Mouse (Mus musculus): ENCODE data around the gene Capn12. TPM values are rescaled to one million over a fixed set of nuclear protein-coding genes. Genes with fewer than 3 reads are reported as not detected.

The Capn12 gene
- polyA plus RNA-seq, 1 experiment, result not detected

- peaks cover 16% of the 10 kb centered on the region for H3K4me1 ChIP-seq (ENCODE audit: control insufficient read depth, insufficient read depth, low read length)
Observed at GRCm38 (mm10) chr7:28939418-28940183, 58.4 kb downstream of the Capn12 start.

GRCm38 (mm10) chr7:28941129-28941528, 59.9 kb downstream of the Capn12 start:
- peaks cover 28% of the 10 kb centered on the region for H3K4me1 ChIP-seq (ENCODE audit: control insufficient read depth, insufficient read depth, low read length)
- no peak for TF ChIP-seq CTCF (IDR thresholded peaks at IDR 0.05; ENCODE audit: low read depth, low read length)
- TF ChIP-seq POLR2A (IDR thresholded peaks at IDR 0.05; ENCODE audit: borderline replicate concordance, low read depth, low read length), result no peak
- H3K27ac ChIP-seq (ENCODE audit: insufficient read depth, low read depth, low read length), result no peak overlapping the region
- no peak overlapping the region for H3K4me3 ChIP-seq (ENCODE audit: insufficient read depth, low read length)

More at GRCm38 (mm10) chr7:28939418-28940183, 58.4 kb downstream of the Capn12 start:
- no peak for TF ChIP-seq CTCF (IDR thresholded peaks at IDR 0.05; ENCODE audit: low read depth, low read length)
- TF ChIP-seq POLR2A (IDR thresholded peaks at IDR 0.05; ENCODE audit: borderline replicate concordance, low read depth, low read length), result no peak
- Histone ChIP-seq H3K4me3 (ENCODE audit: insufficient read depth, low read length) (no peak overlapping the region), H3K27ac (ENCODE audit: insufficient read depth, low read depth, low read length) (no peak overlapping the region)

- TF ChIP-seq CTCF (IDR thresholded peaks at IDR 0.05; ENCODE audit: low read depth, low read length) (no peak), POLR2A (IDR thresholded peaks at IDR 0.05; ENCODE audit: borderline replicate concordance, low read depth, low read length) (no peak)
- Histone ChIP-seq H3K4me3 (ENCODE audit: insufficient read depth, low read length) (no peak overlapping the region), H3K4me1 (ENCODE audit: control insufficient read depth, insufficient read depth, low read length) (peaks cover 32% of the 10 kb centered on the region), H3K27ac (ENCODE audit: insufficient read depth, low read depth, low read length) (no peak overlapping the region)
Observed at GRCm38 (mm10) chr7:28941542-28941941, 60.3 kb downstream of the Capn12 start.

Other genes starting within 250 kb of the Capn12 start
- gene Fbxo27, start 188.6 kb upstream of the Capn12 start, polyA plus RNA-seq (2012; ENCODE audit: insufficient read depth, insufficient read length, missing spikeins), result not detected in 2 replicates
- gene Fbxo17, start 164.6 kb upstream of the Capn12 start, polyA plus RNA-seq (2012; ENCODE audit: insufficient read depth, insufficient read length, missing spikeins), result 0.47 and 0.92 TPM in 2 replicates
- gene Mrps12, start 139.6 kb upstream of the Capn12 start, polyA plus RNA-seq (2012; ENCODE audit: insufficient read depth, insufficient read length, missing spikeins), result 39.5 and 50.6 TPM in 2 replicates
- 7.2 and 8.2 TPM in 2 replicates for gene Sars2, start 139.4 kb upstream of the Capn12 start, polyA plus RNA-seq (2012; ENCODE audit: insufficient read depth, insufficient read length, missing spikeins)
- not detected in 2 replicates for gene Ccer2, start 125.2 kb upstream of the Capn12 start, polyA plus RNA-seq (2012; ENCODE audit: insufficient read depth, insufficient read length, missing spikeins)
- 190 and 192 TPM in 2 replicates for gene Sirt2, start 114.7 kb upstream of the Capn12 start, polyA plus RNA-seq (2012; ENCODE audit: insufficient read depth, insufficient read length, missing spikeins)
- 32.1 and 33.4 TPM in 2 replicates for gene Nfkbib, start 113.9 kb upstream of the Capn12 start, polyA plus RNA-seq (2012; ENCODE audit: insufficient read depth, insufficient read length, missing spikeins)
- gene Rinl, start 92.5 kb upstream of the Capn12 start, polyA plus RNA-seq (2012; ENCODE audit: insufficient read depth, insufficient read length, missing spikeins), result 33.3 and 36.4 TPM in 2 replicates
- 252 and 256 TPM in 2 replicates for gene Hnrnpl, start 72.9 kb upstream of the Capn12 start, polyA plus RNA-seq (2012; ENCODE audit: insufficient read depth, insufficient read length, missing spikeins)
- gene Ech1, start 56.2 kb upstream of the Capn12 start, polyA plus RNA-seq (2012; ENCODE audit: insufficient read depth, insufficient read length, missing spikeins), result 85.7 and 96.1 TPM in 2 replicates
- 1.9 and 2.8 TPM in 2 replicates for gene Lgals4, start 47.6 kb upstream of the Capn12 start, polyA plus RNA-seq (2012; ENCODE audit: insufficient read depth, insufficient read length, missing spikeins)
- not detected in 2 replicates for gene Lgals7, start 17.6 kb upstream of the Capn12 start, polyA plus RNA-seq (2012; ENCODE audit: insufficient read depth, insufficient read length, missing spikeins)
- 92.7 and 105 TPM in 2 replicates for gene Actn4, start 80.9 kb downstream of the Capn12 start, polyA plus RNA-seq (2012; ENCODE audit: insufficient read depth, insufficient read length, missing spikeins)
- gene Eif3k, start 100.4 kb downstream of the Capn12 start, polyA plus RNA-seq (2012; ENCODE audit: insufficient read depth, insufficient read length, missing spikeins), result 228 TPM in 2 replicates
- gene Map4k1, start 100.6 kb downstream of the Capn12 start, polyA plus RNA-seq (2012; ENCODE audit: insufficient read depth, insufficient read length, missing spikeins), result 9.6 and 12.0 TPM in 2 replicates
- 0.08 TPM in 1 of 2 replicates, not detected in the other for gene Ryr1, start 243.8 kb downstream of the Capn12 start, polyA plus RNA-seq (2012; ENCODE audit: insufficient read depth, insufficient read length, missing spikeins)